Mouse (Mus musculus): ENCODE measurements around the gene Wnt7a.

DNA sequence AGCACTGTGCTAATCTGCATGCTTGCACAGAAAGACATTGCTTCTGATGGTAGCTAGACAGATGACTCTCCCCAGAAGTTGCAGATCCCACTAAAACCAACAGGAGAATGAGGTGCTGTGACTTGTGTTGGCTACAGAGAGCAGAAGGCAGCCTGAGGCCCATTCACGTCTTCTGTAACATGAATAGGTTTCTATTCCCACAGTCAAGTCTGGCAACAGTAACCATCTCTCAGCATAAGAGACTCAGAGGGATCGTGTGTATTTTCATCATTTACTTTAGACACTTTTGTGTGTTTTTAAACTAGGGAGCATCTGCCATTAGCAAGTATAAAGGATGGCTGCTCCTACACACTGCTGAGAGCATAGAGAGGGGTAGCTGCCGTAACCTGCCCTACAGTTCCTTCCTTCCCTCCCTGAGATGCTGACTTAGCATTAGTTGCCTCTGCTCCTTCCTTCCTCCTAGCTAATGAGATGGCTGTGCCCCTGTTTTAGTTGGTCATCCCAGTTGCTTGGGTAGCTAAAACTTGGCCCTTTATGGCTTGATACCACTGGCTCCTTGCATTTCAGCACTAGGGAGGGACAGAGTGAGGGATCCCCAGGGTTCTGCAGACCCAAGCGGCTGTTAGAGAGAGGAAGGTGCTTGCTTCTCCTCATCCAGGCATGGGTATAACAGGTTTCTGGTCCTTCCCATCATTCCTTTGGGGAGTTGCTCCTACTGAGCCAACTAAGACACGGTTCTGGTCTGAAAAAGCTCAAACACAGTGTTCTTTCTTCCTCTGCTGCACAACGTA lies 52.1 kb downstream of the Wnt7a start:
- TF ChIP-seq POLR2A (IDR thresholded peaks at IDR 0.05; ENCODE audit: insufficient read length, low read depth) = no peak
- TF ChIP-seq MYOD1 (IDR thresholded peaks at IDR 0.05; ENCODE audit: control insufficient read depth in 1 of 3, insufficient read length in 2 of 3, low read depth in 2 of 3) = no peak
- TF ChIP-seq E2F4 (IDR thresholded peaks at IDR 0.05; ENCODE audit: insufficient read depth) = no peak
- TF ChIP-seq USF1 (IDR thresholded peaks at IDR 0.05; ENCODE audit: low read depth) = no peak
- no peak for TF ChIP-seq MYOG (IDR thresholded peaks at IDR 0.05; ENCODE audit: control insufficient read depth in 1 of 3, insufficient read depth in 1 of 3, insufficient read length in 2 of 3, low read depth in 2 of 3)
- TF ChIP-seq MAX (IDR thresholded peaks at IDR 0.05; ENCODE audit: low read depth) = no peak

Measured in myocyte (in vitro differentiated cells).